In genomic region chr19:47919126-47919965, GRCm38 (mm10) we compare ENCODE assay signal across 8 mouse cellular contexts. TPM values are rescaled to one million over a fixed set of nuclear protein-coding genes. Genes with fewer than 3 reads are reported as not detected.
DNase-seq lines count a peak whose midpoint lies in the region; ATAC-seq and TF ChIP-seq lines count a peak whose summit lies in the region.

Gene Cfap43 (minus strand): TSS chr19:47919287.
Gene Itprip (minus strand): TSS chr19:47919299.

- H3K36me3 ChIP-seq in forebrain, embryonic 16.5 days (ENCODE audit: control insufficient read depth, insufficient read depth): no peaks in the 10 kb centered on the region
- no peaks in the 10 kb centered on the region for H3K36me3 ChIP-seq in lung, embryonic 14.5 days (ENCODE audit: insufficient read depth)

- no peaks in the 10 kb centered on the region for H3K27me3 ChIP-seq in forebrain, embryonic 16.5 days (replicated peaks; ENCODE audit: control insufficient read depth, insufficient read depth, low read length)
- no peaks in the 10 kb centered on the region for H3K27me3 ChIP-seq in lung, embryonic 14.5 days (ENCODE audit: insufficient read depth, low read length)

- ATAC-seq in forebrain, embryonic 16.5 days: peak; percentile 77
- ATAC-seq in lung, embryonic 14.5 days (ENCODE audit: insufficient read depth): peak; percentile 88
- ATAC-seq in neutrophil, adult 5-6 weeks (ENCODE audit: extremely low read depth, insufficient number of reproducible peaks, low FRiP score, poor library complexity, severe bottlenecking): peak; percentile 49

- H3K4me3 ChIP-seq in forebrain, embryonic 16.5 days (replicated peaks; ENCODE audit: low read length): peak within 1 kb of the TSS; percentile 76
- H3K4me3 ChIP-seq in layer of hippocampus, adult 2 months: peak within 1 kb of the TSS; percentile 82
- peak within 1 kb of the TSS; percentile 86 for H3K4me3 ChIP-seq in lung, embryonic 14.5 days (ENCODE audit: low read depth, low read length)

- no peaks in the 10 kb centered on the region for H3K9me3 ChIP-seq in forebrain, embryonic 16.5 days (ENCODE audit: control insufficient read depth, low read length)
- H3K9me3 ChIP-seq in lung, embryonic 14.5 days (ENCODE audit: low read depth, low read length): no peaks in the 10 kb centered on the region

- H3K9ac ChIP-seq in forebrain, embryonic 16.5 days (replicated peaks; ENCODE audit: low read depth, low read length): peak within 1 kb of the TSS; percentile 75
- H3K9ac ChIP-seq in lung, embryonic 14.5 days: peak within 1 kb of the TSS; percentile 90

- WGBS in forebrain, embryonic 16.5 days: under 1% methylated on average over 48 of the region's 48 CpGs
- WGBS in lung, embryonic 14.5 days: 0% methylated on average over 48 of the region's 48 CpGs

- peak; percentile 71 to 80 for DNase-seq in CD8-positive naive resting alpha-beta T cell, adult 2 months (ENCODE audit: low read depth in 2 of 2, low spot score in 2 of 2)
- peak; percentile 92 for DNase-seq in brain, embryonic 14.5 days (ENCODE audit: low read depth)
- peak; percentile 84 for DNase-seq in heart, postnatal 4 days
- DNase-seq in layer of hippocampus, adult 2 months (ENCODE audit: low spot score in 2 of 2): peak; percentile 55 to 66
- peak; percentile 96 for DNase-seq in lung, embryonic 14.5 days
- peak; percentile 64 to 76 for DNase-seq in thymus, adult 18-20 months

- TF ChIP-seq CTCF in brain, embryonic 14.5 days (IDR thresholded peaks at IDR 0.05; ENCODE audit: borderline replicate concordance, extremely low read depth, insufficient read depth, insufficient read length): peak; percentile 52; the same call in 1 of the 2 replicates
- peak; percentile 69 for TF ChIP-seq CTCF in layer of hippocampus, adult 2 months (conservative IDR thresholded peaks at IDR 0.05)
- TF ChIP-seq CTCF in lung, embryonic 14.5 days (IDR thresholded peaks at IDR 0.05; ENCODE audit: low read depth): peak; percentile 58

- TF ChIP-seq POLR2A in brain, embryonic 14.5 days (IDR thresholded peaks at IDR 0.05; ENCODE audit: borderline replicate concordance, extremely low read depth, insufficient read depth, insufficient read length, poor library complexity, severe bottlenecking): 0 out of 2 replicates have a peak, but pooled peaks have one; percentile 13

- H3K27ac ChIP-seq in forebrain, embryonic 16.5 days (ENCODE audit: low read length): peak within 1 kb of the TSS; percentile 68
- H3K27ac ChIP-seq in layer of hippocampus, adult 2 months: peak within 1 kb of the TSS; percentile 61
- peak within 1 kb of the TSS; percentile 97 for H3K27ac ChIP-seq in lung, embryonic 14.5 days (ENCODE audit: low read depth)

- H3K4me2 ChIP-seq in forebrain, embryonic 16.5 days (ENCODE audit: low read length): peak within 1 kb of the TSS; percentile 73
- H3K4me2 ChIP-seq in lung, embryonic 14.5 days: peak within 1 kb of the TSS; percentile 85

- peaks cover 26% of the 10 kb centered on the region for H3K4me1 ChIP-seq in forebrain, embryonic 16.5 days (replicated peaks; ENCODE audit: control insufficient read depth, insufficient read depth, low read length)
- peaks cover 22% of the 10 kb centered on the region for H3K4me1 ChIP-seq in lung, embryonic 14.5 days (ENCODE audit: insufficient read depth)

RNA-seq across cellular contexts. Expression of gene Cfap43, which starts in this region (rescaled TPM):
- 1.00 and 2.6 TPM in 2 replicates for polyA plus RNA-seq in brain, embryonic 14.5 days (2012; rRNA removed)
- polyA plus RNA-seq in forebrain, embryonic 16.5 days (2015; fragmentation: Nextera tagmentation; extraction: Ambion mirVana): 0.63 and 1.1 TPM in 2 replicates
- not detected for total RNA-seq in heart, postnatal 4 days (2021)
- under 1 TPM; 0.37 to 0.95 TPM for total RNA-seq in layer of hippocampus, adult 2 months (2021)
- polyA plus RNA-seq in lung, embryonic 14.5 days (2014; fragmentation: Nextera tagmentation; extraction: Ambion mirVana): 0.14 and 0.15 TPM in 2 replicates
- total RNA-seq in neutrophil, adult 5-6 weeks (2017): 0.23 and 0.49 TPM in 2 replicates

RNA-seq across cellular contexts. Expression of gene Itprip, which starts in this region (rescaled TPM):
- 6.1 and 6.2 TPM in 2 replicates for polyA plus RNA-seq in brain, embryonic 14.5 days (2012; rRNA removed)
- polyA plus RNA-seq in forebrain, embryonic 16.5 days (2015; fragmentation: Nextera tagmentation; extraction: Ambion mirVana): 6.9 and 7.2 TPM in 2 replicates
- total RNA-seq in heart, postnatal 4 days (2021): 10 to 100 TPM; 21.6 TPM
- 1 to 10 TPM; 1.2 to 1.9 TPM for total RNA-seq in layer of hippocampus, adult 2 months (2021)
- polyA plus RNA-seq in lung, embryonic 14.5 days (2014; fragmentation: Nextera tagmentation; extraction: Ambion mirVana): 14.7 and 15.2 TPM in 2 replicates
- total RNA-seq in neutrophil, adult 5-6 weeks (2017): 74.8 and 79.2 TPM in 2 replicates

Comparison
In these comparisons a context has a peak if more than half of its experiments do, and no peak if none do; other contexts are left out.
1. Peak in every context shown above with its lines: DNase-seq, ATAC-seq, H3K4me3 ChIP-seq and H3K27ac ChIP-seq.
2. RNA of gene Itprip (total RNA-seq): 74.8 to 79.2 TPM in neutrophil, adult 5-6 weeks and 21.6 TPM in heart, postnatal 4 days; 1.2 to 1.9 TPM in layer of hippocampus, adult 2 months; every median in the first group is over 4 times any median in the second.